Comparison of ENCODE assay signal across 10 mouse cellular contexts in the genomic region with DNA sequence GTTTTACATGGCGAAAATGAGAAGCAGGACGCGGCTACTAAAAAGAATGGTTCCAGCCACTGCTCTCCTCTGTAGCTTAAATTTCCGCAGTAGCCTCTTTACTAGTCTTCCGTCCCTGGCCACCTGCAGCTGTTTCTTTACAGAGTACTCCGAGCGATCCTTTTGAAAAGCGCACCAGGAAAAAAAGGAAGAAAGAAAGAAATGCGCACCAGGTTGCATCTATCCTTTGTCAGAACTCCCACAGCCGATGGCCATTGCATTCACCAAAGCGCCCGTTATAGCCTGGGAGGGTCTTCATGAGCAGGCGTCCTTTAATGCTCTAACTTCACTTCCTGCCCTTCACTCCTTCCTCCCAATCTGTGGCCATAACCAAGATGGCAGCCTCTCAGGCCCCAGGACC. TPM values are rescaled to one million over a fixed set of nuclear protein-coding genes. Genes with fewer than 3 reads are reported as not detected.
A peak's percentile ranks its signal among the peaks of the same experiment; 100 is the strongest.
DNase-seq lines count a peak whose midpoint lies in the region; ATAC-seq and TF ChIP-seq lines count a peak whose summit lies in the region.
"Had no signal": no experiment of that assay in that cellular context is flagged by ENCODE, and none has a peak within 500 bp of the region (broad histone marks: within the 10 kb centered on the region; RNA-seq: fewer than 3 reads in every experiment).

Ptpn5 (minus strand) TSS at position 354 of the 400 bp plus-strand sequence.

- no peaks in the 10 kb centered on the region for H3K9me3 ChIP-seq in heart, embryonic 14.5 days (ENCODE audit: control insufficient read depth, low read length)
- no peaks in the 10 kb centered on the region for H3K9me3 ChIP-seq in hindbrain, postnatal 0 days (ENCODE audit: low read length)
- H3K9me3 ChIP-seq in midbrain, embryonic 11.5 days (ENCODE audit: control insufficient read depth, low read length) = no peaks in the 10 kb centered on the region

- ATAC-seq in heart, embryonic 14.5 days (ENCODE audit: insufficient number of reproducible peaks, insufficient read depth, low FRiP score, low read depth) = no peak
- 0 out of 2 replicates have a peak, but pooled peaks have one; percentile 7 for ATAC-seq in common myeloid progenitor, adult 5-6 weeks (replicated peaks; ENCODE audit: low read depth, poor library complexity, severe bottlenecking)
- no peak for ATAC-seq in hindbrain, postnatal 0 days
- ATAC-seq in midbrain, embryonic 11.5 days (ENCODE audit: low FRiP score) = no peak

- peak within 1 kb of the TSS; percentile 60 to 64 for H3K4me3 ChIP-seq in heart, embryonic 14.5 days (ENCODE audit: control insufficient read depth in 1 of 2, insufficient read depth in 1 of 2, low read depth in 1 of 2, low read length in 2 of 2)
- peak within 1 kb of the TSS; percentile 73 for H3K4me3 ChIP-seq in hindbrain, postnatal 0 days (ENCODE audit: low read length)
- H3K4me3 ChIP-seq in midbrain, embryonic 11.5 days (ENCODE audit: low read depth, low read length) = peak within 1 kb of the TSS; percentile 71

- peak within 1 kb of the TSS; percentile 52 for H3K9ac ChIP-seq in heart, embryonic 14.5 days (ENCODE audit: low read length)
- H3K9ac ChIP-seq in hindbrain, postnatal 0 days (replicated peaks; ENCODE audit: low read length) = peak within 1 kb of the TSS; percentile 87
- H3K9ac ChIP-seq in midbrain, embryonic 11.5 days (ENCODE audit: low read length) = peak within 1 kb of the TSS; percentile 66

- intact Hi-C loops in gastrocnemius, postnatal 36 days (cut with DNase I) = no loop called here

- peaks cover 2 to 6% of the 10 kb centered on the region in 2 experiments; a peak in 2 of 4 replicates for H3K4me1 ChIP-seq in heart, embryonic 14.5 days (ENCODE audit: control insufficient read depth in 2 of 2, insufficient read depth in 2 of 2, low read length in 2 of 2)
- no peaks in the 10 kb centered on the region for H3K4me1 ChIP-seq in hindbrain, postnatal 0 days (ENCODE audit: insufficient read depth, low read length)
- H3K4me1 ChIP-seq in midbrain, embryonic 11.5 days (ENCODE audit: control insufficient read depth, insufficient read depth, low read length) = peaks cover 3% of the 10 kb centered on the region; the same call in 1 of the 2 replicates

- H3K4me2 ChIP-seq in heart, embryonic 14.5 days (ENCODE audit: low read length) = peak within 1 kb of the TSS; percentile 99
- H3K4me2 ChIP-seq in hindbrain, postnatal 0 days (ENCODE audit: low read depth, low read length) = peak within 1 kb of the TSS; percentile 73
- H3K4me2 ChIP-seq in midbrain, embryonic 11.5 days = peak within 1 kb of the TSS; percentile 90

- no peaks in the 10 kb centered on the region for H3K36me3 ChIP-seq in heart, embryonic 14.5 days (ENCODE audit: control insufficient read depth, insufficient read depth, low read length)
- no peaks in the 10 kb centered on the region for H3K36me3 ChIP-seq in hindbrain, postnatal 0 days (ENCODE audit: insufficient read depth, low read length)
- no peaks in the 10 kb centered on the region for H3K36me3 ChIP-seq in midbrain, embryonic 11.5 days (ENCODE audit: control insufficient read depth, insufficient read depth, low read length)

- no peak for TF ChIP-seq CTCF in hindbrain, postnatal 0 days (IDR thresholded peaks at IDR 0.05; ENCODE audit: low read depth)

- WGBS in heart, embryonic 14.5 days = 13% methylated on average over 13 of the region's 13 CpGs
- WGBS in hindbrain, postnatal 0 days = 2% methylated on average over 13 of the region's 13 CpGs
- 3% methylated on average over 13 of the region's 13 CpGs for WGBS in midbrain, embryonic 11.5 days

- no peak for DNase-seq in heart, adult 9 months (ENCODE audit: low spot score in 2 of 2)
- peak; percentile 44 for DNase-seq in hindbrain, postnatal 0 days (ENCODE audit: low spot score)
- DNase-seq in midbrain, embryonic 11.5 days (ENCODE audit: low spot score, missing footprints) = peak; percentile 90
- DNase-seq in urinary bladder, postnatal 10 days (ENCODE audit: low spot score) = no peak
- no peak for DNase-seq in gastrocnemius, postnatal 36 days
- DNase-seq in adrenal gland, postnatal 36 days = no peak

- peaks cover 59% of the 10 kb centered on the region for H3K27me3 ChIP-seq in heart, embryonic 14.5 days (ENCODE audit: control insufficient read depth, insufficient read depth, low read length)
- no peaks in the 10 kb centered on the region for H3K27me3 ChIP-seq in hindbrain, postnatal 0 days (ENCODE audit: insufficient read depth, low read length)
- peaks cover 26% of the 10 kb centered on the region for H3K27me3 ChIP-seq in midbrain, embryonic 11.5 days (ENCODE audit: control insufficient read depth, insufficient read depth, low read length)

- no peak within 1 kb of the TSS for H3K27ac ChIP-seq in heart, embryonic 14.5 days (replicated peaks in 1 of 2; ENCODE audit: control insufficient read depth in 1 of 2, insufficient read depth in 1 of 2, low read depth in 2 of 2, low read length in 2 of 2)
- H3K27ac ChIP-seq in hindbrain, postnatal 0 days = peak within 1 kb of the TSS; percentile 85
- H3K27ac ChIP-seq in midbrain, embryonic 11.5 days (ENCODE audit: low read depth, low read length) = peak within 1 kb of the TSS; percentile 27; the same call in 1 of the 2 replicates

RNA-seq across cellular contexts. Expression of gene Ptpn5, which starts in this region (rescaled TPM):
- polyA plus RNA-seq in heart, embryonic 14.5 days (2014; fragmentation: Nextera tagmentation; extraction: Ambion mirVana) = 0.09 TPM in 2 replicates
- total RNA-seq in common myeloid progenitor, adult 5-6 weeks (2017) = not detected in 2 replicates
- total RNA-seq in hindbrain, postnatal 0 days (2014; rRNA removed) = 98.3 and 107 TPM in 2 replicates
- 129 and 138 TPM in 2 replicates for polyA plus RNA-seq in hindbrain, postnatal 0 days (2015; fragmentation: Nextera tagmentation; extraction: Ambion mirVana)
- polyA plus RNA-seq in midbrain, embryonic 11.5 days (2014; fragmentation: Nextera tagmentation; extraction: Ambion mirVana) = 17.5 and 18.5 TPM in 2 replicates
- not detected for total RNA-seq in gastrocnemius, postnatal 36 days (2021)
- 1 to 10 TPM in 1 of 2 experiments, under 1 TPM in 1; 0.53 to 1.1 TPM for total RNA-seq in adrenal gland, postnatal 36 days (2021)
- total RNA-seq: liver, adult 2 months; MEL had no signal

Comparison
In these comparisons a context has a peak if more than half of its experiments do, and no peak if none do; other contexts are left out.
1. RNA of gene Ptpn5 (total RNA-seq): 98.3 to 107 TPM in hindbrain, postnatal 0 days; 0.53 to 1.1 TPM in adrenal gland, postnatal 36 days, not detected in common myeloid progenitor, adult 5-6 weeks and not detected in gastrocnemius, postnatal 36 days; every median in the first group is over 10 times any median in the second.
2. RNA of gene Ptpn5 (polyA plus RNA-seq): 129 to 138 TPM in hindbrain, postnatal 0 days and 17.5 to 18.5 TPM in midbrain, embryonic 11.5 days; 0.09 TPM in heart, embryonic 14.5 days; every median in the first group is over 10 times any median in the second.
3. Peak in ATAC-seq in common myeloid progenitor, adult 5-6 weeks; RNA of the gene not detected or under 1 TPM.
4. H3K27ac ChIP-seq: peak in hindbrain, postnatal 0 days (single experiment) and midbrain, embryonic 11.5 days (single experiment); none in heart, embryonic 14.5 days (0 of 2).
5. DNase-seq: peak in hindbrain, postnatal 0 days (single experiment) and midbrain, embryonic 11.5 days (single experiment); none in heart, adult 9 months (0 of 2), urinary bladder, postnatal 10 days (single experiment), gastrocnemius, postnatal 36 days (0 of 2) and adrenal gland, postnatal 36 days (0 of 2).
6. Peak in every context shown above with its lines, with median percentiles within 50 percentile points of each other: H3K4me2 ChIP-seq, H3K4me3 ChIP-seq and H3K9ac ChIP-seq.